Mouse (Mus musculus) liver, embryonic 13.5 days (tissue): ENCODE measurements around the gene Zc3h14. TPM values are rescaled to one million over a fixed set of nuclear protein-coding genes. Genes with fewer than 3 reads are reported as not detected.
A peak's percentile ranks its signal among the peaks of the same experiment; 100 is the strongest.

Source experiments
- ATAC-seq: fragments of 200-750 bp; cut with Nextera tagmentation; 2 replicates; pipeline ENCODE4 v1.8.0; 2017; ENCODE audit warnings: low read depth, mild to moderate bottlenecking, moderate number of reproducible peaks, moderate library complexity
- DNase-seq: peaks from one replicate; pipeline ENCODE4 v3.0.0; 2022
- H3K27ac ChIP-seq: fragments of 300-500 bp; sonication (generic); 2 replicates; pipeline ENCODE4 v1.5.1; 2015; ENCODE audit warnings: moderate library complexity, mild to moderate bottlenecking, inconsistent platforms
- H3K27me3 ChIP-seq: fragments of 300-500 bp; sonication (generic); 2 replicates; pipeline ENCODE4 v1.6.1; 2015; ENCODE audit warnings: mild to moderate bottlenecking, inconsistent platforms
- H3K36me3 ChIP-seq: fragments of 300-500 bp; sonication (generic); 2 replicates; pipeline ENCODE4 v1.6.1; 2015; ENCODE audit warnings: mild to moderate bottlenecking, inconsistent platforms
- H3K4me1 ChIP-seq: fragments of 300-500 bp; sonication (generic); replicated peaks from 2 replicates; pipeline ENCODE4 v1.6.1; 2015; ENCODE audit warnings: inconsistent platforms
- H3K4me2 ChIP-seq: fragments of 300-500 bp; sonication (generic); 2 replicates; pipeline ENCODE4 v1.6.1; 2015; ENCODE audit warnings: inconsistent platforms, mild to moderate bottlenecking, moderate library complexity
- H3K4me3 ChIP-seq: fragments of 300-500 bp; sonication (generic); replicated peaks from 2 replicates; pipeline ENCODE4 v1.5.1; 2015; ENCODE audit warnings: mild to moderate bottlenecking, inconsistent platforms
- H3K9ac ChIP-seq: fragments of 300-500 bp; sonication (generic); 2 replicates; pipeline ENCODE4 v1.6.1; 2015; ENCODE audit warnings: mild to moderate bottlenecking, inconsistent platforms
- H3K9me3 ChIP-seq: fragments of 300-500 bp; sonication (generic); replicated peaks from 2 replicates; pipeline ENCODE4 v1.6.1; 2016; ENCODE audit warnings: inconsistent platforms
- WGBS: fragments of 180-500 bp; shearing (Covaris S2); methylation state at CpG from one replicate; pipeline ENCODE4 v1.1.7; 2015; ENCODE audit not compliant: insufficient replicate concordance; 5-methylcytosine and 5-hydroxymethylcytosine counted together
- polyA plus RNA-seq: library from polyadenylated mRNA; unstranded; fragments of >200 nt; fragmentation: Nextera tagmentation; extraction: Ambion mirVana; gene quantifications from 2 replicates; pipeline ENCODE4 v1.2.1, GENCODE M21; 2015

The Zc3h14 gene
- polyA plus RNA-seq, 1 experiment from 2014 or later = 44.1 TPM

DNA sequence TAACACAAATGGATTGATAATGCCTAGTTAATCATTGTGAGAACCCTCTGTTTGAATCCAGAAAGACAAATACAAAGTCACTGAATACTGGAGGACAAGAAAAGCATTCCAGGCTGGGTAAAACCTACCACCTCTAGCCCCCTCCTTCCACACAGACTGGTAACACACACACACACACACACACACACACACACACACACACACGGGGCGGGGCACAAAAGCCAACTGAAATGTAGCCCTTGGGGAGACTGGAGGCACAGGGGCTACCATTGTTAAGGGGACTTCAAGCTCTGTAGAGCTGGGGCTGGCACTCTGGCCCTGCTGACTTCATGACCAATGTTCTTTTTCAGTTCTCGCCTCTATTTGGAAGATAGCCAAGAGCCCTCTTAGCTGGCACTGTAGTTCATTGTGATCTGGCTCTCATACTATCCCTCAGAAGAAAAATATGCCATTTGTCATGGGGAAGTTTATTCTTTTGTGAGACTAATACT is 5.7 kb upstream of the Zc3h14 start:
- H3K36me3 ChIP-seq = no peaks in the 10 kb centered on the region
- no peaks in the 10 kb centered on the region for H3K9me3 ChIP-seq
- 43% methylated on average over 3 of the region's 3 CpGs for WGBS
- ATAC-seq = 0 out of 2 replicates have a peak, but pooled peaks have one; percentile 13
- no peak overlapping the region for H3K4me3 ChIP-seq
- H3K27me3 ChIP-seq = peaks cover 58% of the 10 kb centered on the region
- DNase-seq = no peak
- H3K27ac ChIP-seq = peak overlapping the region; percentile 18; the same call in 1 of the 2 replicates
- H3K9ac ChIP-seq = no peak overlapping the region
- H3K4me1 ChIP-seq = peaks cover 11% of the 10 kb centered on the region
- H3K4me2 ChIP-seq = no peak overlapping the region

DNA sequence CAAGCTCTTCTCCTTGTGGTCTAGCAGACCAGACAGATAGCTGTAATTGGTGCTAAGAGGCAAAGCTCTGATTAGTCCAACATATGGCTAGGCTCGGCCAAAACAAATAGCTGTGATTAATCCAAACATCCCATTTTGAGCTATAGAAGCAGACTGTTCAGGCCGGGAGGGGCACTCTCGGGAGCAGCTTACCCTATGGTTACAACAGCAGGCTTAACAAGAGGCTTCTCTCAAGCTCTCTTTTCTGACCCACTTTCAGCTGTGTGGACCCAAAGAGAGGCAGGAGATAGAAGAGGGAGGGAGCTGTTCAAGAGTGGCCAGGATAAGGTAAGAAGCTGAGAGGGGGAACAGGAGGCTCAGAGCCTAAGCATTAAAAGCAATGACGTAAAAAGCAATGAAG is 1.1 kb upstream of the Zc3h14 start:
- Histone ChIP-seq H3K36me3 (peaks cover 8% of the 10 kb centered on the region; the same call in 1 of the 2 replicates), H3K4me3 (no peak overlapping the region), H3K4me1 (peaks cover 31% of the 10 kb centered on the region), H3K9ac (no peak overlapping the region), H3K9me3 (no peaks in the 10 kb centered on the region), H3K4me2 (no peak overlapping the region), H3K27ac (peak overlapping the region; percentile 34), H3K27me3 (peaks cover 16% of the 10 kb centered on the region)
- no peak for DNase-seq
- 55% methylated on average over 4 of the region's 4 CpGs for WGBS
- ATAC-seq = no peak

DNA sequence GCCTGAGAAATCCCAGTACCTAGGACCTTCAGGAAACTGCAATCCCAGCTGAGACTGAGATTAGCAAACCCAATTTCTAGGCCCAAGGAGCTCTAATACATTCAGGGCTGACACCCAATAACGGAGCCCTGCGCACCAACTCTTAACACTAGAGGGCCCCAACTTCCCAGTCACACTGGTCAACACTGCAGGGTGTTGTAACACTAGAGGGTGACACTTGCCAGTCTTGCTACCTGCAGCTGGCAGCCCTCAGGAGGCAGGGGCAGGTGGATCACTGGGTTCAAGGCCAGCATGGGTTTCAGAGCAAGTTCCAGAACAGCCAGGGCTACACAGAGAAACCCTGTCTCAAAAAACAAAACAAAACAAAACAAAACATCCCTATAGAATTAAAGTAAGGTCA is 633 bp upstream of the Zc3h14 start:
- peaks cover 13% of the 10 kb centered on the region for H3K27me3 ChIP-seq
- H3K27ac ChIP-seq = peak overlapping the region; percentile 34; the same call in 1 of the 2 replicates
- ATAC-seq = peak; percentile 58
- DNase-seq = peak; percentile 68
- peak overlapping the region; percentile 89; the same call in 1 of the 2 replicates for H3K9ac ChIP-seq
- no peaks in the 10 kb centered on the region for H3K9me3 ChIP-seq
- peak overlapping the region; percentile 88 for H3K4me3 ChIP-seq
- H3K36me3 ChIP-seq = peaks cover 10% of the 10 kb centered on the region; the same call in 1 of the 2 replicates
- WGBS = 20% methylated on average over 2 of the region's 2 CpGs
- H3K4me1 ChIP-seq = peaks cover 33% of the 10 kb centered on the region
- peak overlapping the region; percentile 77 for H3K4me2 ChIP-seq

DNA sequence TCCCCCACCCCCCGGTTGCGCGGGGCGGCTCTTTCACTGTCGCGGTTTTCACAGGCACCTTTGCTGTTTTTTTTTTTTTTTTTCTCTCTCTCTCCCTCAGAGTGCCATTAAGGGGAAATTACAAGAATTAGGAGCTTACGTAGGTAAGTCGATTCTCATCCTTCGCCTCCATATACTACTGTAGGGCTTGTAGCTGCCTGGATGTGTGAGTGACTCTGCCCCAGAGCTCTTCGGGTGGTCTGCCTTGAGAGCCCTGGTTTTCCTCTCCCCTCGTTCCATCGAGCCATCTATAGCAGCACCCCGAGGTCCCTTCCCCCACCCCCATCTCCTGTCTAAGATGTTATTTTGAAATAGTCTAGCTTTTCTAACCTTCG is 603 bp downstream of the Zc3h14 start:
- under 1% methylated on average over 9 of the region's 14 CpGs for WGBS
- Histone ChIP-seq H3K36me3 (peaks cover 12% of the 10 kb centered on the region; the same call in 1 of the 2 replicates), H3K9ac (peak overlapping the region; percentile 89), H3K27ac (peak overlapping the region; percentile 93), H3K4me1 (peaks cover 36% of the 10 kb centered on the region), H3K9me3 (no peaks in the 10 kb centered on the region), H3K27me3 (0 out of 2 replicates have a peak, but pooled peaks cover 4% of the 10 kb centered on the region), H3K4me2 (peak overlapping the region; percentile 77), H3K4me3 (peak overlapping the region; percentile 88)
- DNase-seq = no peak
- peak; percentile 25; the same call in 1 of the 2 replicates for ATAC-seq

DNA sequence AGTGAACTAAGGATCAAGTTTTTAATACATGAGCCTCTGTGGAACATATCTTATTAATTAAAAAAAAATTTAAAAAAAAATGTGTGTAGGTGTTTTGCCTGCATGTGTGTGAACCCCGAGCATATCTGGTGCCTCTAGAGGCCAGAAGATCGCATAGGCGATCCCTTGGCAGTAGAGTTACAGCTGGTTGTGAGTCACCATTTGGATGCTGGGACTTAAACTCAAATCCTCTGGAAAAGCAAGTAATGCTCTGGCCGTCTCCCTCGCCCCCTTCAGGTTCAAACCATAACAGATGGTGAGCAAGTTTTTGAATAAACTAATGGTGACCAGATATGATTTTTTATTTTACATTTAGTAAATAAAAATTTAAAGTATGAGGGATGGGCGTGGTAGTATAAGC is 10.9 kb downstream of the Zc3h14 start:
- Histone ChIP-seq H3K9ac (no peak overlapping the region), H3K4me1 (no peaks in the 10 kb centered on the region), H3K4me2 (no peak overlapping the region), H3K27ac (no peak overlapping the region), H3K9me3 (no peaks in the 10 kb centered on the region), H3K27me3 (no peaks in the 10 kb centered on the region), H3K36me3 (peaks cover 84% of the 10 kb centered on the region), H3K4me3 (no peak overlapping the region)
- DNase-seq (no peak), ATAC-seq (no peak)
- WGBS = 76% methylated on average over 6 of the region's 6 CpGs

DNA sequence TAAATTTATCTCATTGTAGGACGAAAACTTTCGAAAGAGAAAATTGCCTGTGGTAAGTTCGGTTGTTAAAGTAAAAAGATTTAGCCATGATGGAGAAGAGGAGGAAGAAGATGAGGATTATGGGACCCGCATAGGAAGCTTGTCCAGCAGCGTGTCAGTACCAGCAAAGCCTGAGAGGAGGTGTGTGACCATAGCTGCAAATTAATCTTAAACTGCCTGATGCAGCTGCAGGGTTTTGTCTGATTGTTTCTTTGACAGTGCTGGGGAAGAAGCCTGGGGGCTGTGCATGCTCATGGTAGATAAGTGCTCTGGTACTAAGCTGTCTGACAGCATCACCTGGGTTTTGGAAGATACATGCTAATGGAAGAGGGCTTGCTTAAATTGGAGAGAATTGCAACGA is 12.9 kb downstream of the Zc3h14 start:
- Histone ChIP-seq H3K27me3 (no peaks in the 10 kb centered on the region), H3K27ac (no peak overlapping the region), H3K4me1 (no peaks in the 10 kb centered on the region), H3K4me3 (no peak overlapping the region), H3K9ac (no peak overlapping the region), H3K36me3 (peaks cover 86% of the 10 kb centered on the region), H3K4me2 (no peak overlapping the region), H3K9me3 (no peaks in the 10 kb centered on the region)
- WGBS = 73% methylated on average over 6 of the region's 6 CpGs
- no peak for DNase-seq
- ATAC-seq = no peak

DNA sequence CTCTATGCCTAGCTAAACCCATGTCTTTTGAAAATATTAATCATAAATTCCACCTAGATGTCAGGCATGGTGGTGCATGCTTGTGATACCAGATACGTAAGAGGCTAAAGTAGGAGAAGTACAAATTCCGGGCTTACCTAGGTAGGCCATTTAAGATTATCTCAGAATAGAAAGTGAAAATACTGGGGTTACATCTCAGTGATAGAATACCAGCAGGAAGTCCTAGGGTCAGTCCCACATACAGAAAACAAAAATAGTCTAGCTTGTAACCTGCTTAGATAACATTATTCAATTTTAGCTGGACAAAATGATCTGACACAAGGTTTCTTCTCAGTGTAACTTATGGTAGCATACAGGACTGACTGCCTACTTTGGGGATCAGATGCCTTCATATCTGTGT is 19.5 kb downstream of the Zc3h14 start:
- Histone ChIP-seq H3K9me3 (no peaks in the 10 kb centered on the region), H3K27ac (no peak overlapping the region), H3K4me1 (no peaks in the 10 kb centered on the region), H3K36me3 (peaks cover 74% of the 10 kb centered on the region), H3K9ac (no peak overlapping the region), H3K4me3 (no peak overlapping the region), H3K27me3 (no peaks in the 10 kb centered on the region), H3K4me2 (no peak overlapping the region)
- no peak for ATAC-seq
- WGBS = 90% methylated on average over 2 of the region's 2 CpGs
- DNase-seq = no peak

DNA sequence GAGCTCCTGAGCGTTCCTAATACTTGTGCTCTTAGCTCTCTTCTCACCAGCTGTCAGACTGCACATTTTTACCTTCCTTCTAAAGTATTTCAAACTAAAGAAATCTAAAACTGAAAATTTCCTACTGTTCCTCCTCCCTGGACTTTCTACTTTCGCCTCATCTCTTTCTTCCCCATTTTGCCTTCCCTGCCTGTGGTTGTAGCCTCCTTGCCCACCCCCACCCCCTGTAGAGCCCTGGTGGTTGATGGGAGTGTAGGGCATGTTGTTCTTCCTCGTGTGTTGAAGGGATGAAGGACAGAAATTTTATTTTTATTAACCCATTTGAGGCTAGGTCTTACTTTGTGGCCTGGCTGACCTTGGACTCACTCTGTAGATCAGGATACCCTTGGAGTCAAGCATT is 30.7 kb downstream of the Zc3h14 start:
- WGBS = 56% methylated on average over 3 of the region's 3 CpGs
- Histone ChIP-seq H3K4me2 (no peak overlapping the region), H3K27me3 (no peaks in the 10 kb centered on the region), H3K27ac (no peak overlapping the region), H3K36me3 (peaks cover 83% of the 10 kb centered on the region), H3K9me3 (no peaks in the 10 kb centered on the region), H3K4me1 (no peaks in the 10 kb centered on the region; the same call in 1 of the 2 replicates), H3K4me3 (no peak overlapping the region), H3K9ac (no peak overlapping the region)
- DNase-seq = no peak
- no peak for ATAC-seq

DNA sequence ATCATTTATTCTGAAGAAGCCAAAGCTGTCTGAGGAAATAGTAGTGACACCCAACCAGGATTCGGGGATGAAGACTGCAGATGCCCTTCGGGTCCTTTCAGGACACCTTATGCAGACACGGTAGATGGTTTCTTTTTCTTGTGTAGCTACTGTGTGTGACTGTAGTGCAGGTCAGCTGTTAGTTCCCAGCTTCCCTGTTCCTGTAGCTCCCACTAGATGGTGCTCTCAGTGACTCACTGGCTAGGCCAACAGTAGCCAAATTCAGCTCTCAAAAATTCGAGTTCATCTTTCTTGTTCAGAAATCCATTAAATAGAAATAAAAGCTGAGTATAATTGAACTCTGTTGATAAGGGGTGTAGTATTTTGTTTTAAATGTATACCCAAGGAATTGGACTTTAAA is 32.4 kb downstream of the Zc3h14 start:
- Histone ChIP-seq H3K27ac (no peak overlapping the region), H3K27me3 (no peaks in the 10 kb centered on the region), H3K4me1 (no peaks in the 10 kb centered on the region; the same call in 1 of the 2 replicates), H3K4me3 (no peak overlapping the region), H3K9me3 (no peaks in the 10 kb centered on the region), H3K36me3 (peaks cover 82% of the 10 kb centered on the region), H3K9ac (no peak overlapping the region), H3K4me2 (no peak overlapping the region)
- 72% methylated on average over 4 of the region's 4 CpGs for WGBS
- no peak for ATAC-seq
- DNase-seq = no peak

DNA sequence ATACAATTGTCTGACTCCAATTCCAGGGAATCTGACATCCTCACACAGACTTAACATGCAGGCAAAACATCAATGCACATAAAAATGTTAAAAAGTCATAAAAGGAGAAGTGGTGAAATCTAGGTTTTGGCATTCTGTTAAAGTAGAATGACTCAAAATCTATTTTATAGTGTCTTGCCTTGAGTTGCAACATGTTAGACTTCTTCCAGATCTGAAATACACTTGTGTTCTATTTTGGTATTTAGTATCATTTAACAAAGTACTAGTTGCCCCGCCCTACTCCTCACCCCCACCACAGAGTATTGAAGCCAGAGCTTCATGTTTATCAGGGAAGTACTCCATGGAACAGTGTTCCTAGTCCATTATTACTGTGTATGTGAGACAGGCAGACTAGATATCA is 37.5 kb downstream of the Zc3h14 start:
- H3K4me3 ChIP-seq = no peak overlapping the region
- H3K9me3 ChIP-seq = no peaks in the 10 kb centered on the region
- no peak overlapping the region for H3K27ac ChIP-seq
- no peak overlapping the region for H3K4me2 ChIP-seq
- H3K27me3 ChIP-seq = no peaks in the 10 kb centered on the region
- WGBS = 88% methylated on average over 1 of the region's 1 CpGs
- H3K4me1 ChIP-seq = no peaks in the 10 kb centered on the region
- H3K36me3 ChIP-seq = peaks cover 80% of the 10 kb centered on the region
- no peak overlapping the region for H3K9ac ChIP-seq
- no peak for DNase-seq
- no peak for ATAC-seq

DNA sequence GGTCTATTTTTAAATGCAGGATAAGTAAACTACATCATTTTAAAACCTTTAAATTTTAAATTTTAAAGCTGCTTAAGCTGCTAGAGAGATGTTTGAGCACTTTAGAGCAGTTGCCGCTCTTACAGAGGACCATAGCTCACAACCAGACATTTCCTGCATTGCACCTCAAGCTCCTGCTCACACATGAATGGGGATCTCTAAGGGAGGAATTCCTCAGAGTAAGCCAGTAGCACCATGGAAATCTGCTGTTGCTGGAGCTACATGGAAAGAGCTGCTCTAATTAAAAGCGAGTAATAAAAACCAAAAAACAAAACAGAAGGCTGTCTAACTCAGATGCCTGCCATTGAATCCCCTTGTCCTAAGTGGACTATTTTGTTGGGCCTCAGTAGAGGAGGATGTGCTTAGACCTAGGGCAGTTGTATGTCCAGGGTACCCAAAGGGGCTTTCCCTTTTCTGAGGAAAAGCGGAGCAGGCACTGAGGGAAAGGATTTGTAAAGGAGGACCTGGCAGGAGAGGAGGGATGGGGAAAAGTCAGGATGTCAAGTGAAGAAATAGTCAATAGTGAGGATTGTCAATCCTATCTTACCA is 49.1 kb downstream of the Zc3h14 start:
- ATAC-seq = no peak
- no peak for DNase-seq
- Histone ChIP-seq H3K9ac (no peak overlapping the region), H3K36me3 (peaks cover 25% of the 10 kb centered on the region; the same call in 1 of the 2 replicates), H3K4me2 (no peak overlapping the region), H3K27me3 (no peaks in the 10 kb centered on the region), H3K4me3 (no peak overlapping the region), H3K4me1 (no peaks in the 10 kb centered on the region), H3K27ac (no peak overlapping the region), H3K9me3 (no peaks in the 10 kb centered on the region)
- 81% methylated on average over 3 of the region's 3 CpGs for WGBS

DNA sequence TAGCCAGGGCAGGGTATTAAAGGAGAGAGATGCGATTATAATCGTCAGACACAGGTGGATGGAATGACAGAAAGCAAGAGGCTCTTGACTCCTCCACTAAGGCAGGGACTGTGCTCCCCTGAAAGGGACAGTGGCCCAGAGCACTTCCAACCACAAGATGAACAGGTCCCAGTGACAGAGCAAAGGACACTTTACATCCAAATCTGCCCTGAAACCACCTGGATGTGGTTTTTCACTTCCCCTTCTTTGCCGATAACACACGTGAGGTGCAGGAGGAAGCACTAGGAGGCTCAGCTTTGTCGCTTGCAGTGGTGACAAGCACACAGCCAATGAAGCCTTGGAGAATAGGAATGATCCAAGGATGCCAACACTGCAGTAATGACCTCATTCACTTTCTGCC is 53.6 kb downstream of the Zc3h14 start:
- no peaks in the 10 kb centered on the region for H3K27me3 ChIP-seq
- no peak overlapping the region for H3K27ac ChIP-seq
- H3K36me3 ChIP-seq = peaks cover 4% of the 10 kb centered on the region; the same call in 1 of the 2 replicates
- DNase-seq (no peak), ATAC-seq (no peak)
- H3K9ac ChIP-seq = no peak overlapping the region
- 43% methylated on average over 5 of the region's 5 CpGs for WGBS
- H3K4me3 ChIP-seq = no peak overlapping the region
- no peak overlapping the region for H3K4me2 ChIP-seq
- no peaks in the 10 kb centered on the region for H3K4me1 ChIP-seq
- H3K9me3 ChIP-seq = no peaks in the 10 kb centered on the region
